Mouse (Mus musculus): Measurements from ENCODE around the gene Gm20388. TPM values are rescaled to one million over a fixed set of nuclear protein-coding genes. Genes with fewer than 3 reads are reported as not detected.
A peak's percentile ranks its signal among the peaks of the same experiment; 100 is the strongest.

Gm20388 gene
- polyA plus RNA-seq, 1 experiment = 59.3 TPM

DNA sequence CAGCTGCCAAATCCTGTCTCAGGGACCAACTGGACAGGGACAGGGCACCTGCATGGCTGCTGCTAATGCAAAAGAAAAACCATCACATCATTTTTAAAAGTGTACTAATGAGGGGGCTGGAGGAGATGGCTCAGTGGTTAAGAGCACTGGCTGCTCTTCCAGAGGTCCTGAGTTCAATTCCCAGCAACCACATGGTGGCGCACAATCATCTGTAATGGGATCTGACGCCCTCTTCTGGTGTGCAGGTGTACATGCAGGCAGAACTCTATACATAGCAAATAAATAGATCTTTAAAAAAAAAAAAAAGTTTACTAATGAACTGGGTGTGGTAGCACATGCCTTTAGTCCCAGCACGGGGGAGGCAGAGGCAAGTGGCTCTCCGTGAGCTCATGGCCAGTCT lies 3398.1 kb downstream of the Gm20388 start:
- TF ChIP-seq POLR2A (IDR thresholded peaks at IDR 0.05; ENCODE audit: borderline replicate concordance, extremely low read depth, insufficient read depth, insufficient read length, poor library complexity, severe bottlenecking) (no peak), CTCF (IDR thresholded peaks at IDR 0.05; ENCODE audit: borderline replicate concordance, extremely low read depth, insufficient read depth, insufficient read length) (peak; percentile 10; the same call in 1 of the 2 replicates)
- DNase-seq (ENCODE audit: low read depth) = no peak

DNA sequence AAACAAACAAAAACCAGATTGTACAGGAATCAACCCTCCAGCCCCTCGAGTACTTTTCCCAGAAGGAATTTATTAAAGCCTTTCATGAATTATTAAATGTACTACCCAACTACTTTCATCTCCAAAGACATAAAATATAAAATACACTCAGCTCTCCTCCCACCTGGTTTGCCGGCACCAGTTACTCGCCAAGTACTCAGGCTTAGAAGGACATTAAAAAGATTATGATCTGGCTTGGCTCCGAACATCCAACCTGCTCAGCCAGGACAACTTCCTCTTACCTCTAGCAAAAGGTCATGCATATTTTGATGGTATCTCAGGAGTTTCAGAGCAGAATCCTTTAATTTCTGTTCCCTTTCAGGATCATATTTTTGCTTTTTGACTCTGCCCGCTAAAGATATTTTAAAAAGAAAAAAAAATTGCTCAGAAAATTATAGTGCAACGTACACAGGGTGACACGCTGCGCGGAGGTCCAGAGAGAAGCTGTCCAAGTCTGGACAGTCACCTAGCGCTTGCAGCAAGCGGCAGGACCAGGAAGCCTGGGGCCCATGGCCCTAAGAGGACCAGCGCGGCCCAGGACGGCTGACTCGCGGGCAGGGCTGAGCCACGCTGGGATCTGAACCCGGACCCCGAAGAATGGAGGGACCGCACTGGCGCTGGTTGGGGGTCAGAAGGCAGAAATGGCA lies 3407.3 kb downstream of the Gm20388 start:
- DNase-seq (ENCODE audit: low read depth) = no peak
- TF ChIP-seq POLR2A (IDR thresholded peaks at IDR 0.05; ENCODE audit: borderline replicate concordance, extremely low read depth, insufficient read depth, insufficient read length, poor library complexity, severe bottlenecking) (no peak), CTCF (IDR thresholded peaks at IDR 0.05; ENCODE audit: borderline replicate concordance, extremely low read depth, insufficient read depth, insufficient read length) (no peak)

DNA sequence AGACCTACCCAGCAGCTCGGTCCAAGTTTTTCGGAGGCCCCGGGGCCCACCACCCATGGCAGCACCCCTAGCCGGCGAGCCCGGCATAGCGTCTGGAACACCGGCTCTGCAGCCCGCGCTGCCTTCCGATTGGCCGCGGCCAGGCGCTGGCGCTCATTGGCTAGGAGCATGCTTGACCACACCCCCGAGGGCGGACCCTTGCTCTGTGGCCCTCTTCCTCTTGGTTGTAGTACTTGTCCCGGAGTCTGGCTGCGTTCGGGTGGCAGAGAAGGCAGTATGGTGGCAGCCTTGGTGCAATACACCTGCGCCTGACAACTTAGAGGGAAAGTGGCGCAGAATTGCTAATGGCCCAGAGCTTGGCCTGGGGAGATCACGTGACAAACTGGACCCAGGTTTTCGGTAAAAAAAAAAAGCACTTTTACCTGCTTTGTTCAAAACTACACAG lies 3407.8 kb downstream of the Gm20388 start, which contains the start of gene Fanca:
Gene Fanca (minus strand): TSS at position 110 of the 445 bp plus-strand sequence.
- peak; percentile 50; the same call in 1 of the 2 replicates for TF ChIP-seq CTCF (IDR thresholded peaks at IDR 0.05; ENCODE audit: borderline replicate concordance, extremely low read depth, insufficient read depth, insufficient read length)
- TF ChIP-seq POLR2A (IDR thresholded peaks at IDR 0.05; ENCODE audit: borderline replicate concordance, extremely low read depth, insufficient read depth, insufficient read length, poor library complexity, severe bottlenecking) = peak; percentile 55; the same call in 1 of the 2 replicates
- DNase-seq (ENCODE audit: low read depth) = peak; percentile 97

DNA sequence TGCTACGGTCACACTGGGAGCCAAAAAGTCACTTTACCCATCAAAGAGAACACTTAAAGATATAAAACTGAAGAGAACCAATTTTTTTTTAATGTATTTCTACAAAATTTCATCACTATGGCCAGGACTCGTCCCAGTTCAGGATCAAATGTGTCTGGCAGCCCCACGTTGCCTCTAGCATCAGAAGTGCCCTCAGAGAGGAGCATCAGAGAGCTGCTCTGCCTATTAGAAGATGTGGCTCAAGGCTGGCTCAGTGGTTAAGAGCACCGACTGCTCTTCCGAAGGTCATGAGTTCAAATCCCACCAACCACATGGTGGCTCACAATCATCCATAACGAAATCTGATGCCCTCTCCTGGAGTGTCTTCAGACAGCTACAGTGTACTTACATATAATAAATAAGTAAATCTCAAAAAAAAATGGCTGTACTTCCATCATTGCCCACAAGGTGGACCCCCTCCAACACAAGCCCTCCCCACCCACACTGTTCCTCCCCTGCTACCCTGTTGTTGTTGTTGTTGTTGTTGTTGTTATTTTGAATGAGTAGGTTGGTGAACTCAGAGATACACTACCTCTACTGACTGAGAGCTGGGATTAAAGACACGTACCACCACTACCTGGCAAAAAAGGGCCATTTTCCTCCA lies 3409.0 kb downstream of the Gm20388 start:
- peak; percentile 66; the same call in 1 of the 2 replicates for TF ChIP-seq CTCF (IDR thresholded peaks at IDR 0.05; ENCODE audit: borderline replicate concordance, extremely low read depth, insufficient read depth, insufficient read length)
- no peak for TF ChIP-seq POLR2A (IDR thresholded peaks at IDR 0.05; ENCODE audit: borderline replicate concordance, extremely low read depth, insufficient read depth, insufficient read length, poor library complexity, severe bottlenecking)
- DNase-seq (ENCODE audit: low read depth) = peak; percentile 80

DNA sequence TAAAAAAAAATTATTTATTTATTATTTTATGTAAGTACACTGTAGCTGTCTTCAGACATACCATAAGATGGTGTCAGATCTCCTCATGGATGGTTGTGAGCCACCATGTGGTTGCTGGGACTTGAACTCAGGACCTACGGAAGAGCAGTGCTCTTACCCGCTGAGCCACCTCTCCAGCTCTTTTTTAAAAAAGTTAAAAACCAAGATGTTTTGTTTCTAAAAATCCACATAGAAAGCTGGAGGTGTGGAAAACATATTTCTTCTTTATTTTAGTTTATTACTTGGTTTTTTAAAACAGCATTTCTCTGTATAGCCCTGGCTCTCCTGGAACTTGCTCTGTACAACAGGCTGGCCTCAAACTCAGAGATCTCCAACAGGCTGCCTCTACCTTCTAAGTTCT lies 3417.9 kb downstream of the Gm20388 start:
- TF ChIP-seq CTCF (IDR thresholded peaks at IDR 0.05; ENCODE audit: borderline replicate concordance, extremely low read depth, insufficient read depth, insufficient read length) = no peak
- no peak for TF ChIP-seq POLR2A (IDR thresholded peaks at IDR 0.05; ENCODE audit: borderline replicate concordance, extremely low read depth, insufficient read depth, insufficient read length, poor library complexity, severe bottlenecking)
- no peak for DNase-seq (ENCODE audit: low read depth)

DNA sequence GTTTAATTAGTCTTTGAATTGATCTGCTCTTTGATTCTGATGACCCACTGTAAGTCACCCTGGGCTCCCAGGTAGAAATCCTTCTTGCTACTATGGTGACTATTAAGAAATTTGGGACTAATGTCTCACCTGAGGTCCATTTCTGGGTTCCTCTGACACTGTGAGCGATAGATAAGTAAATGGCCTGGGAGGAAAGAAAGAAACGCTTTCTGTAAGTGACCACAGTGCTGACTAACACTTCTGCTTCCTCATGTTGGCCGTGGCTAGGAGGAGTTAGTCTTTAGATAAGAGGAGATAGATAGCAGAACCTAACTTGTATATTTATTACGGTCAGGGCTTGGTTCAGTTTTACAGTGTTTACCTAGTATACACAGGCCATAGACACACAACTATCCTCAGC lies 3418.7 kb downstream of the Gm20388 start:
- no peak for DNase-seq (ENCODE audit: low read depth)
- TF ChIP-seq CTCF (IDR thresholded peaks at IDR 0.05; ENCODE audit: borderline replicate concordance, extremely low read depth, insufficient read depth, insufficient read length) = no peak
- no peak for TF ChIP-seq POLR2A (IDR thresholded peaks at IDR 0.05; ENCODE audit: borderline replicate concordance, extremely low read depth, insufficient read depth, insufficient read length, poor library complexity, severe bottlenecking)

DNA sequence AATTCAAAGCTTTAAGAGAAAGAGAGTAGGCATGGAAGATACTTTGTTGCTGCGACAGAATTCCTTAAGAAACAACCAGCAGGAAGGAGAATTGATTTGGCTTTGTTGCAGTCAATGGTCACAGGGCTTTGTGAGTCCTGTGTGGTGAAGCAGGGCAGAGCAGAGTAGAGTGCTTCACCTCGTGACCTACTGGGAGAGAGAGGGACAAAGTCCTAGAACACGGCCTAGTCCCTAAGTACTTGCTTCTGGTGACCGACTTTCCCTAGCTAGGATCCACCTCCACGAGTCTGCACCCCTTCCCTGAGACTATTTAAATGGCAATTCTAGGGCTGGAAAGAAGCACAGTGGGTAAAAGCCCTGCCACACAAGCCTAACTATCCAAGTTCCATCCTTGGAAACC lies 3419.3 kb downstream of the Gm20388 start:
- DNase-seq (ENCODE audit: low read depth) = no peak
- TF ChIP-seq CTCF (IDR thresholded peaks at IDR 0.05; ENCODE audit: borderline replicate concordance, extremely low read depth, insufficient read depth, insufficient read length) (no peak), POLR2A (IDR thresholded peaks at IDR 0.05; ENCODE audit: borderline replicate concordance, extremely low read depth, insufficient read depth, insufficient read length, poor library complexity, severe bottlenecking) (no peak)

DNA sequence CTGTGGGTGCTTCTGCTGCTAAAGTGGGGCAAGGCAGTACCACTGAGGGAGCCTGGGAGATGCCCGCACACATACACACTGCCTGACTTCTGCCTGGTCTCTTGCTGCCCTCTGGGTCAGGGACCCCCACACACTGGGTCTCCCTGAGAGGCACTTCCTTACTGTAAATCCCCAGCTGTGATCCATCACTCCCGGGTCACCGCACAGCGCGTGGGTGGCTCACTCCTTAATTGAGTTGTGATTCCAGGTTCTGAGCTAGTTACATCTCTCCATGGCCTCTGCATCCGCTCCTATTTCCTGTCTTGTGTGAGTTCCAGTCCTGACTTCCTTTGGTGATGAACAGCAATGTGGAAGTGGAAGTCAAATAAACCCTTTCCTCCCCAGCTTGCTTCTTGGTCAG lies 3420.1 kb downstream of the Gm20388 start:
- TF ChIP-seq CTCF (IDR thresholded peaks at IDR 0.05; ENCODE audit: borderline replicate concordance, extremely low read depth, insufficient read depth, insufficient read length) = no peak
- DNase-seq (ENCODE audit: low read depth) = no peak

DNA sequence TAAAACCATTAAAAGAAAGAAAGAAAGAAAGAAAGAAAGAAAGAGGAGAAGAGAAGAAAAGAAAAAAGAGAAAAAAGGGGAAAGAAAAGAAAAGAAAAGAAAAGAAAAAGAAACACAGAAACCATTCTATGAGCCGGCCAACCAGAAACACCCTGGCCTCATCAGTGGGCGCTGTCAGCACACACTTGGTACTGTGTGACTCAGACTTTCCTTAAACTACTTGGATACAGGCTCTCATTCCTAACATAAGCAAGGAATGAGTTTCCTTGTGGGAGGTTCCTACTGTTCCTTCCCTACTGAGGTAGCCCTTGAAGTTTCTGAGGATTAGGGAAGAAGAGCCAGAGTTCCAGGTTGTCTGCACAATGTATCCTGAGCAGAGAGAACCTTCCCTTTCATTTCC lies 3420.7 kb downstream of the Gm20388 start:
- DNase-seq (ENCODE audit: low read depth) = no peak
- no peak for TF ChIP-seq POLR2A (IDR thresholded peaks at IDR 0.05; ENCODE audit: borderline replicate concordance, extremely low read depth, insufficient read depth, insufficient read length, poor library complexity, severe bottlenecking)
- no peak for TF ChIP-seq CTCF (IDR thresholded peaks at IDR 0.05; ENCODE audit: borderline replicate concordance, extremely low read depth, insufficient read depth, insufficient read length)

DNA sequence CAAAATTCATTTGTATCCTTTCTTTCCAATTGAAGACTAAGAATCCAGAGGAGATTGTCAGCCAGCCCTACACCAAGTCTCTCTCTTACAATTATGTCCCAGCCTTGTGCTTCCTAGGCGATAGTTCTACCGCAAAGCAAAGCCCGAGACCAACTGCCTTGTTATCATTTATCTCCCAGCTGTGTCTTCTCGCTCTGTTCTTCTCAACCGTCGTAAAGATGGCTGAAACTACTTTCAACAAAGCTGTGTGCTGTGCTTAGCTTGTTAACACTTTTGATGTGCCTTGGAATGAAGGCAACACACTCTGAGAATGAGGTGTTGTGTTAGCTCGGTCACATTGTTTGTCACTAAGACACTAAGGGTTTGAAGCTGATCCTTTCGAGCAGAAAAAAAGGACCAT lies 3421.2 kb downstream of the Gm20388 start:
- TF ChIP-seq POLR2A (IDR thresholded peaks at IDR 0.05; ENCODE audit: borderline replicate concordance, extremely low read depth, insufficient read depth, insufficient read length, poor library complexity, severe bottlenecking) = no peak
- no peak for TF ChIP-seq CTCF (IDR thresholded peaks at IDR 0.05; ENCODE audit: borderline replicate concordance, extremely low read depth, insufficient read depth, insufficient read length)
- DNase-seq (ENCODE audit: low read depth) = no peak

DNA sequence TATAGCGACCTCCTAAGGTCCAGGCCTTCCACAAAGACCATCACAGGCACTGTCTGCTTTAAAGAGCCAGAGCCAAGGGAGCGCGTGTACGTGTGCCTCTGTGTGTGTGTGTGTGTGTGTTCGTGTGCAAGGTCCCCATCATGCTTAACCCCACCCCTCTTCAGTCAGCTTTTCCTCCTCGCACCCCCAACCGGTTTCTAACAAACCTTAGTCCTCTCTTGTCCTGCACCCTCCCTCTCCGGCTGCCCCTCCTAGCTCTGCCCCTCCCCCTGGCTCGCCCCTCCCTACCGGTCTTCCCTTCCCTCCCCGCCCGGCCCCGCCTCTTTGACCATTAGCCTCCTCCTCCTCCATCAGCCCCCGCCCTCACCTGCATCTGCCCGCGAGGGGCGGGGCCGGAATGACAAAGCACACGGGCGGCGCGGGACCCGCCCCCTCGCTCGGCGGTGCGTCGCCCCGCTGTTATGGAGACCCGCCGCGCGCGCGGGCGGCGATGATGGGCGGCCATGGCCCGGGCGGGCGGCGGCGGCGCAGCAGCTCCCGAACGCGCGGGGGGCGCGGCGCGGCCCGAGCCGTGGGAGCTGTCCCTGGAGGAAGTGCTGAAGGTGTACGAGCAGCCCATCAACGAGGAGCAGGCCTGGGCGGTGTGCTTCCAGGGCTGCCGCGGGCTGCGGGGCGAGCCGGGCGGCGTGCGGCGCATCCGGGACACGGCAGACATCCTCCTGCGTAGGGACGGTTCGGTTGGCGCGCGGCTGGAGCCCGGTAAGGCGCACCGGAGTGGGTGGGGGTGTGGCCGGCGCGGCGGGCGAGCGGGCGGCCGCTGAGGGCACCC lies 3421.8 kb downstream of the Gm20388 start, which contains the start of gene Spire2:
Gene Spire2 (plus strand): TSS at position 452 of the 829 bp plus-strand sequence.
- DNase-seq (ENCODE audit: low read depth) = peak; percentile 96
- no peak for TF ChIP-seq CTCF (IDR thresholded peaks at IDR 0.05; ENCODE audit: borderline replicate concordance, extremely low read depth, insufficient read depth, insufficient read length)
- TF ChIP-seq POLR2A (IDR thresholded peaks at IDR 0.05; ENCODE audit: borderline replicate concordance, extremely low read depth, insufficient read depth, insufficient read length, poor library complexity, severe bottlenecking) = peak; percentile 71

Measured in brain, embryonic 14.5 days (tissue).